Mouse (Mus musculus) kidney, adult 18-20 months (tissue): ENCODE measurements around the gene Irf9.

Source experiments
- DNase-seq: peaks from one replicate; pipeline ENCODE4 v3.0.0; 2021

Irf9 gene

DNA sequence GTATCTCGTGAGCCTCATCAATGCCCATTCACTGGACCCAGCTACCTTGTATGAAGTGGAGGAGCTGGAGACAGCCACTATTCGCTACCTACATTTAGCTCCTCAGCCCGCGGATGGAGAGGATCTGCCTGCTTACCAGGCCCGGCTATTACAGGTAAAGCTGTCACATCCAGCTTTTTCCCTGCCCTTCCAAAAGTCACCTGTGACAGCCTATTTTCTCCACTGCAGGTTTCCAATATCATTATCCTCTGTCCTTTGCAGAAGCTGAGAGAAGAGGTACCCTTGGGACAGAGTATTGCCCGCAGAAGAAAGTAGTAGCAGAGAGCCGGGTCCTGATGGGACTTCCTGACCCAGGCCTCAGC is at the start of gene Irf9:
TSS of gene Irf9 (plus strand) at position 301 of the 362 bp plus-strand sequence.
- DNase-seq, result no peak

DNA sequence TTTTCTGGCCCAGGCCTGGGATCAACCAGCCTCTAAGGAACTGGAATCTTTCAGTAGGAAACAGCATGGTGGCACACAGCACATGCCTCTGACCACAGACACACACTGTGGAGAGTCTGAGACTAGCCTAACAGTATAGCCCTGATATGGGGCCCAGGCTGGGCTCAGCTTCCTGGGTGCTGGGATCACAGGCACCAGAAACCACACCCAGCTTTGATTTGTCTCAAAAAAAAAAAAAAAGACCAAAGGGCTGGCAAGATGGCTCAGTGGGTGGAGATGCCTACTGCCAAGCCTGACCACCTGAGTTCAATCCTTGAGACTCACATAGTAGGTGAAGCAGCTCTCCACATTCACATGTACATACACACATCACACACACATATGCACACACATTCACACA is 48.7 kb upstream of the Irf9 start:
- DNase-seq, result no peak

GRCm38 (mm10) chr14:55555788-55556187 is 47.6 kb upstream of the Irf9 start:
- DNase-seq, result no peak

- peak; percentile 87 for DNase-seq
Measured at GRCm38 (mm10) chr14:55557003-55557402, 46.4 kb upstream of the Irf9 start.

GRCm38 (mm10) chr14:55557587-55557986 is 45.8 kb upstream of the Irf9 start:
- DNase-seq, result peak; percentile 26

GRCm38 (mm10) chr14:55558740-55559448 is 44.5 kb upstream of the Irf9 start:
- no peak for DNase-seq

GRCm38 (mm10) chr14:55559799-55560201 is 43.6 kb upstream of the Irf9 start, which contains the start of gene Dcaf11:
Gene Dcaf11 (plus strand): TSS chr14:55560006.
- peak; percentile 94 for DNase-seq

DNA sequence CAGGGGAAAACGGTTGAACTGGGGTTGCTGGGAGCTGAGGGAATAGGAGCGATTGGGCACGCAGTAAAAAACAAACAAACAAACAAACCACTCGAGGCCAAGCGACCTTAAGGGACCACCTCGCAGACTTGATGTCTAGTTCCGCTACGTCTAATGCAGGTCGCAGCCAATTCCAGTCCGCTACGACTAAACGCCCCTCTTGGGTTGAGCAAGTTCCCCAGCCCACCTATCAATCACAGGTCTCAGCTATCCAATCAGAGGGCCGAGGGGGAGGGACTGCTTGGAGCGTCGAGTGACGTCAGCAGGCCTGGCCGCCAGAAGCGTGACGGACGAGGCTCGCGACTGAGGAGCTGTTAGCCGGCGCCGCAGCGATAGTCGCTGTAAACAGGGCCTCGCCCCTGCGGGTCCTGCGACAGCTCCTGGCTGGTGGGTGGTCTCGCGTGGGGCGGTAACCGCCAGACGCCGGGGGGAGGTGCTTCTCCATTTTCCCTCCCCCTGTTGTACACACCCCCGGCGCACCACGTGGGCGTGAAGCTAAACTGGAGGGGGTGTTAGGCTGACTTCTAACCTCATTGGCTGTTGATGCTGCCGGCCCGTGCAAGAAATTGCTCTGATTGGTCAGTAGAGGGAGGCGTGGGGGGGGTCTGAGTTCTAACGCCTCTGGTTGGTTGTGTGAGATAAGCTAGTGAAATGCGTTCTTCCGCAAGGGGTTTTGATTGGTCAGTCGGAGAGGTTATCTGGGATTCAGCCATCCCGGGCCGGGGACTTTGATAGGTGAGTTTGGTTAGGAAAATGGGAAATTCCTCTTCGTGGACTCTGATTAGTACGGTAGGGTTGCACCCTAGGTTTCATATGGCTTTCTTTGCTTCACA is 42.9 kb upstream of the Irf9 start, which contains the start of gene A730061H03Rik:
TSS of gene A730061H03Rik (minus strand) at position 205 of the 872 bp plus-strand sequence.
- DNase-seq, result peak; percentile 97

DNA sequence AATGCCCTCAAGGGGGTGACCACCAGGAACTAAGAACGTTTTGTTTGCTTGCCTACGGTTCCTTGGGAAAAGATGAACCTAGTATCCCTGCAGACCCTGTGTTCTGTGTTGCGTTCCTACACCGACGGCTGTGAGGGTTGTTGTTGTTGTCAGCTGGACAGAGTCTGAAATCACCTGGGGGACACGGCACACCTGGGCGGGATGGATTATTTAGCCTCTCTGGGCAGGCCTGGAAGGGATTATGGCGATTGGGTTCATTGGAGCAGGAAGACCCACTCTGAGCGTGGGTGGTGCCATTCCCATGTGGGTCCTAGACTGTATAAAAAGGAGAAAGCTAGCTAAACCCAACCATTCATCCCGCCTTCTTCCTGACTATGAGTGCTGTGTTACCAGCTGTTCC is 41.5 kb upstream of the Irf9 start:
- DNase-seq, result peak; percentile 35

DNA sequence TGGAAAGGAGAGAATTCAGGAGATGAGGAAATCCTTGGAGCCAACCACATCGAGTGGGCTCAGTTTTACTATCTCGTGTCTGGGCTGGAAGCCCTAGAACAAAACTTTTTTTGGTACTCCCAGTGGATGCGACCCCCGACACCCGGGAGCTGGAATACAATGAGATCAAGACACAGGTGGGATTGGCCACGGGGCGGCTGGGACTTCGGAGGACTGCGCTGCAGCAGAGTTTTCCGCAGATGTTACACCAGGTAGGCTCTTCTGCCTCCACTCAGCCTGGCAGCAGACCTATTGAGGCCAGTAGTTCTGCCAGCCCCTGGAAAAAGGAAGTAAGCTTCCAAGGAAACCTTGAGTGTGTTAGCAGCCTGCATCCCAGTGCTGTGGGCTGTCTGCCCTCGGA is 40.1 kb upstream of the Irf9 start:
- DNase-seq, result no peak

DNA sequence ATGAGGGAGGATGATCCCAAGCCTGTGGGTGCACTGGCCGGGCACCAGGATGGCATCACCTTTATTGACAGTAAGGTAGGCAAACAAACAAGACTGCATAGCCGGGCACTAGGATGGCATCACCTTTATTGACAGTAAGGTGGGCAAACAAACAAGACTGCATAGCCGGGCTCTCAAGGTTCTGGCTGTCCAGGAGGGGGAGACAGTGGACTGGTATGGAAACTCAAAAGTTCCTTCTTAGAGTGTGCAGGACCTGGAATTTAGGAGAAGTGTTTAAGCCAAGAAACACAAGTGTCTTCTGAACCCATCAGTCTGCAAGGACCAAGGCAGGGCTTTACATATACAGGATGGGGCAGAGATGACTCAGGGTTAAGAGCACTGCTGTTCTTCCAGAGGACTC is 37.6 kb upstream of the Irf9 start:
- DNase-seq, result no peak

DNA sequence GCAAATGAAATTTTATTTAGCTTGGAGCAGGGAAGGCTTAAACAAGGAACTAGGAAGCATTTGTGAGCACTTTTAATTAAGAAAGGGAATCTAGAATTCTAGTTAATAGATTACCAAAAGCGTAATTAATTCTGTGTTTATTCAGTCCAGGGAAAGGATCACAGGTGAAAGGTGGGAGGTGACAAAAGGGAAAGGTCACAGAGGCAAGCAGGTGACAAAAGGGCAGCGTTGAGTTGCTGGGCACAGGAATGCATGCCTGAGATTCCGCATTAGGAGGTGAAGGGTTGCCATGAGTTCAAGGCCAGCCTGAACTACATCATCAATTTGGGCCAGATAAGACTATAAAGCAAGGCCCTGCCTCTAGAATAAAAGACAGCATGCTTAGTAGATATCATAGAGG is 35.9 kb upstream of the Irf9 start:
- peak; percentile 42 for DNase-seq

DNA sequence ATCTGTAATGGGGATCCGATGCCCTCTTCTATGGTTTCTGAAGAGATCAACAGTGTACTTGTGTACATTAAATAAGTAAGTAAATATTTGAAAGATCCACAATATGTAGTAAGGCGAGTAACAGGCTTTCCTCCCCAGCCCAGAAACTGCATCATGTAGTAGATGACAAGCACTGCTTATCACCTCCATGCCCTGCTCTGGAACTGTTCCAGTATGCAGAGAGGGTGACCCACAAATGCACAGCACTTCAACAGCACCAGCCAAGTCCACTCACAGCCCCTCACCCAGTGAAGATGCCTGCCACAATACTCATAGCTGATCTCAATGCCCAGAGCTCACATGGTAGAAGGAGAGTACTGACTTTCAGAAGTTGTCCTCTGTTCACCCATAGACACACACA is 32.8 kb upstream of the Irf9 start:
- DNase-seq, result no peak

- no peak for DNase-seq
Measured at GRCm38 (mm10) chr14:55571760-55572159, 31.6 kb upstream of the Irf9 start.

- DNase-seq, result no peak
Measured at GRCm38 (mm10) chr14:55575302-55575701, 28.1 kb upstream of the Irf9 start, which contains the start of gene Fitm1. Gene Fitm1 (plus strand): TSS chr14:55575617.

DNA sequence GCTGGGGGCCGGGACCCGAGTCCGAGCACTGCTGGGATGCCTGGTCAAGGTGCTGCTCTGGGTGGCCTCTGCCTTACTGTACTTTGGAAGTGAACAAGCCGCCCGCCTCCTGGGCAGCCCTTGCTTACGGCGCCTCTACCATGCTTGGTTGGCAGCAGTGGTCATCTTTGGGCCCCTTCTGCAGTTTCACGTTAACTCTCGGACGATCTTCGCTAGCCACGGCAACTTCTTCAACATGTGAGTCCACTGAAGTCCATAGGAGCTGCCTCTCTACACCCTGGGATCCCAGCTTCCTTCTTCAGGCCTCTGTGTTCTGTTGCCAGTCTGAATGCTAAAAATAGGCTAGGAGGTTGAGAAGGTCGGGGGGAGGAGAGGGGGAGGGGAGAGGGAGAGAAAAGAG is 27.7 kb upstream of the Irf9 start:
- DNase-seq, result peak; percentile 53

DNA sequence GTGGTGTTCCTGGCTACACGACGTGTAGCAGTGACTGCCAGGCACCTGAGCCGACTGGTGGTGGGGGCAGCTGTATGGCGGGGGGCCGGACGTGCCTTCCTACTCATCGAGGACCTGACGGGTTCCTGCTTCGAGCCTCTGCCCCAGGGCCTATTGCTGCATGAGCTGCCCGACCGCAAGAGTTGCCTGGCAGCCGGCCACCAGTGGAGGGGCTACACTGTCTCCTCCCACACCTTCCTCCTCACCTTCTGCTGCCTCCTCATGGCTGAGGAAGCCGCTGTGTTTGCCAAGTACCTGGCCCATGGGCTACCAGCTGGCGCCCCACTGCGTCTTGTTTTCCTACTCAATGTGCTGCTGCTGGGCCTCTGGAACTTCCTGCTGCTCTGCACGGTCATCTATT is 27.0 kb upstream of the Irf9 start:
- peak; percentile 27 for DNase-seq

DNA sequence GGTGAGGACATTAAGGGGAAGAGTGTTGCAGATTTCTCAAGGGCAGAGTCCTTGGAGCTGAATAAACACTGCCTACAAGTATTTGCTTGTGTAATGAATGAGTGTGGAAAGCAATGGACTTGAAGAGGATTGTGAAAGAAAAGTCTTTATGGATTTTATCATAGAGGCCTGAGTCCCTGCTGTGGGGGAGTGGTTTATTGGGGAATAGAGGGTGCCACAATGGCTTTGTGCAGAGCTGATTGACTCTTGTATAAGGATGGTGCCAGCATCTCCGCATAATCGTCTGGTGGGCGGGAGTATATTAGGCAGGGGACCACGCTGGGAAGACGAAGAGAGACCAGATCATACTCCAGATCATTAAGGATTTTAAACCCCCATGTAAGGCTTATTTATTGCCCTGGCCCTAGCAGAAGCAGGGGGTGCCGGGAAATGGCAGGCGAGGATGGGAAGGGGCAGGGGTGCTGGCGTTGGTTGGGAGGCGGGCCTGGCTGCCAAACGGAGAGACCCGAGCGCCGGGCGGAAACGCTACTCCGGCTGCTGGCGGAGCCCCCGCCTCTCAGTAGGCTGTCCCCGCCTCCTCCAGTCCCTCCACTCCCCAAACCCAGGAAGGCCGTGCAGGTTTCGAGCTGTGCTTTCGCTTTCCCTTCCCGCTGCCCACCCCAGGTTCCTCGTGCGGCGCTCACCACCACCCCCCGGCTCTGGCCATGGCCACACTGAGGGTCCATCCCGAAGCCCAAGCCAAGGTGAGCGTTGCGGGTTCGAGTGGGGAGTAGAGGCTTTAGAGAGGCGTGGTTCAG is 25.3 kb upstream of the Irf9 start, which contains the start of gene Psme1:
TSS of gene Psme1 (plus strand) at position 253 of the 797 bp plus-strand sequence.
- DNase-seq, result peak; percentile 80

DNA sequence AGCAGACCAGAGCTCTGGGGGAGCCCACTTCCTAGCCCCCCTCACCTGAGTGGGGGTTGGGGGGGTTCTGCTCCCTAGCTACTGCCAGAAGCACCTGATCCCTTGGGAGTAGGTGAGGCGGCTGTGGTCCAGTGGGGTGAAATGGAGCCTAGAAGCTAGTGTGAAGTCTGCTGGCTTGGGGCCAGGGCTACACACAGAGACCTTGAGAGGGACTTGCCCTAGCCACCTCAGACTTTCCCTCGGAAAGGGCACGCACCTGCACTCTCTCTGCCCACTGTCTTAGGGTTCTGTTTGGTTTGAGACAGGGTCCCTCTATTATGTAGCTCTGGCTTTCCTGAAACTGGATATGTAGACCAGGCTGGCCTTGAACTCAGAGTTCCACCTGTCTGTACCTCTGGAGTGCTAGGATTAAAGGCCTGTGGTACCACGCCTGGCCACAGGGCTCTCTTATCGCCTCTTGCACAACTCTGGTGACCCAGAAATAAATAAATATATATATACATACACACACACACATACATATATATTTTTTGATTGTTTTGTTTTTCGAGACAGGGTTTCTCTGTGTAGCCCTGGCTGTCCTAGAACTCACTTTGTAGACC is 24.6 kb upstream of the Irf9 start:
- DNase-seq, result peak; percentile 78

- no peak for DNase-seq
Measured at GRCm38 (mm10) chr14:55579511-55580496, 23.6 kb upstream of the Irf9 start.

DNA sequence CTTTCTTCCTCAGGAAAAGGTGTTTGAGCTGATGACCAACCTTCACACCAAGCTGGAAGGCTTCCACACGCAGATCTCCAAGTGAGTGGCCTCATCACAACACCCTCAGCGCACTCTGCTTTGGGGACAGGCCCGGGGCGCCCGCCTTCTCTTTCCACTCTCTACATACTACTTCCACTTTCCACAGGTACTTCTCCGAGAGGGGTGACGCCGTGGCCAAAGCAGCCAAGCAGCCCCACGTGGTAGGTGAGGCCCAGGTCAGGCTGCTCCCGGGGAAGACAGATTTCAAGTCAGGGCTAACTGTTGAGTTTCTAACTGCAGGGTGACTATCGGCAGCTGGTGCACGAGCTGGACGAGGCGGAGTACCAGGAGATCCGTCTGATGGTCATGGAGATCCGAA is 22.6 kb upstream of the Irf9 start:
- DNase-seq, result no peak
